Mouse (Mus musculus): ENCODE measurements around the gene Fam13a.

The Fam13a gene

GRCm38 (mm10) chr6:58998528-58998927 lies 25.8 kb downstream of the Fam13a start:
- peak; percentile 27 to 63 for DNase-seq

GRCm38 (mm10) chr6:58989149-58989548 lies 35.2 kb downstream of the Fam13a start:
- peak in 1 of 2 experiments; percentile 32 for DNase-seq

GRCm38 (mm10) chr6:58988706-58989105 lies 35.6 kb downstream of the Fam13a start:
- peak in 1 of 2 experiments; percentile 47 for DNase-seq

- DNase-seq: peak in 1 of 2 experiments; percentile 36
Measured at GRCm38 (mm10) chr6:58987166-58987565, 37.2 kb downstream of the Fam13a start.

- no peak for DNase-seq
Measured at GRCm38 (mm10) chr6:58985186-58985585, 39.2 kb downstream of the Fam13a start.

- DNase-seq: no peak
Measured at GRCm38 (mm10) chr6:58975249-58975648, 49.1 kb downstream of the Fam13a start.

GRCm38 (mm10) chr6:58974428-58974827 lies 49.9 kb downstream of the Fam13a start:
- DNase-seq: no peak

- no peak for DNase-seq
Measured at GRCm38 (mm10) chr6:58972873-58973272, 51.5 kb downstream of the Fam13a start.

GRCm38 (mm10) chr6:58968272-58968671 lies 56.1 kb downstream of the Fam13a start:
- peak; percentile 76 to 87 for DNase-seq

GRCm38 (mm10) chr6:58965071-58965831 lies 59.1 kb downstream of the Fam13a start:
- DNase-seq: no peak

GRCm38 (mm10) chr6:58964565-58964964 lies 59.8 kb downstream of the Fam13a start:
- DNase-seq: no peak

- DNase-seq: no peak
Measured at GRCm38 (mm10) chr6:58964091-58964490, 60.3 kb downstream of the Fam13a start.

GRCm38 (mm10) chr6:58962691-58963090 lies 61.7 kb downstream of the Fam13a start:
- DNase-seq: no peak

GRCm38 (mm10) chr6:58960523-58960922 lies 63.8 kb downstream of the Fam13a start:
- no peak for DNase-seq

GRCm38 (mm10) chr6:58951128-58951992 lies 73.0 kb downstream of the Fam13a start:
- peak; percentile 59 to 67 for DNase-seq

GRCm38 (mm10) chr6:58950410-58950809 lies 73.9 kb downstream of the Fam13a start:
- DNase-seq: peak in 1 of 2 experiments; percentile 46

GRCm38 (mm10) chr6:58946840-58947239 lies 77.5 kb downstream of the Fam13a start:
- DNase-seq: no peak

GRCm38 (mm10) chr6:58946246-58946645 lies 78.1 kb downstream of the Fam13a start:
- DNase-seq: no peak

GRCm38 (mm10) chr6:58943958-58944357 lies 80.4 kb downstream of the Fam13a start:
- DNase-seq: no peak

- no peak for DNase-seq
Measured at GRCm38 (mm10) chr6:58942276-58942675, 82.1 kb downstream of the Fam13a start.

GRCm38 (mm10) chr6:58937726-58938125 lies 86.6 kb downstream of the Fam13a start:
- no peak for DNase-seq

GRCm38 (mm10) chr6:58934144-58934543 lies 90.2 kb downstream of the Fam13a start:
- no peak for DNase-seq

- no peak for DNase-seq
Measured at GRCm38 (mm10) chr6:58933189-58933913, 91.0 kb downstream of the Fam13a start.
